Mouse (Mus musculus) layer of hippocampus, adult 2 months (tissue): ENCODE results near the gene Hsd17b6. TPM values are rescaled to one million over a fixed set of nuclear protein-coding genes. Genes with fewer than 3 reads are reported as not detected.

Source experiments
- DNase-seq, 2 experiments: peaks; one replicate each; pipeline ENCODE4 v3.0.0; 2022; ENCODE audit warnings: low spot score in 2 of 2
- H3K27ac ChIP-seq: fragments of 200-600 bp; 2 replicates; pipeline ENCODE4 v1.8.1; 2022
- H3K4me3 ChIP-seq: fragments of 200-600 bp; 2 replicates; pipeline ENCODE4 v1.8.1; 2022; ENCODE audit warnings: mild to moderate bottlenecking
- CTCF ChIP-seq: fragments of 200-600 bp; conservative IDR thresholded peaks from 2 replicates; pipeline ENCODE4 v1.8.1; 2022; ENCODE audit warnings: antibody characterized with exemption, mild to moderate bottlenecking, moderate library complexity
- total RNA-seq, 2 experiments: library from RNA; stranded (reverse); gene quantifications; 2 replicates each; pipeline ENCODE4 v1.2.3; 2021

Gene Hsd17b6
- total RNA-seq, 2 experiments from 2014 or later: not detected

GRCm38 (mm10) chr10:127985601-127986000 is 21.8 kb downstream of the Hsd17b6 start:
- peak overlapping the region; percentile 51; the same call in 1 of the 2 replicates for H3K27ac ChIP-seq
- TF ChIP-seq CTCF: no peak
- no peak overlapping the region for H3K4me3 ChIP-seq
- peak in 1 of 2 experiments; percentile 8 for DNase-seq

- peak in 1 of 2 experiments; percentile 2 for DNase-seq
- Histone ChIP-seq H3K4me3 (no peak overlapping the region), H3K27ac (peak overlapping the region; percentile 36; the same call in 1 of the 2 replicates)
- TF ChIP-seq CTCF: no peak
Observed at GRCm38 (mm10) chr10:127984650-127985049, 22.8 kb downstream of the Hsd17b6 start.

GRCm38 (mm10) chr10:127975503-127975902 is 31.9 kb downstream of the Hsd17b6 start:
- DNase-seq: no peak
- Histone ChIP-seq H3K27ac (no peak overlapping the region), H3K4me3 (no peak overlapping the region)
- TF ChIP-seq CTCF: no peak

- Histone ChIP-seq H3K27ac (no peak overlapping the region), H3K4me3 (no peak overlapping the region)
- DNase-seq: no peak
- TF ChIP-seq CTCF: no peak
Observed at GRCm38 (mm10) chr10:127974062-127974461, 33.3 kb downstream of the Hsd17b6 start.

GRCm38 (mm10) chr10:127971135-127971534 is 36.3 kb downstream of the Hsd17b6 start:
- no peak; the same call in 1 of the 2 replicates for TF ChIP-seq CTCF
- Histone ChIP-seq H3K4me3 (no peak overlapping the region), H3K27ac (no peak overlapping the region)
- no peak for DNase-seq

- Histone ChIP-seq H3K4me3 (no peak overlapping the region), H3K27ac (no peak overlapping the region)
- TF ChIP-seq CTCF: no peak
- no peak for DNase-seq
Observed at GRCm38 (mm10) chr10:127970359-127970831, 37.0 kb downstream of the Hsd17b6 start.

- H3K4me3 ChIP-seq: no peak overlapping the region
- no peak for DNase-seq
- no peak for TF ChIP-seq CTCF
- no peak overlapping the region for H3K27ac ChIP-seq
Observed at GRCm38 (mm10) chr10:127969820-127970219, 37.6 kb downstream of the Hsd17b6 start.

GRCm38 (mm10) chr10:127966506-127966905 is 40.9 kb downstream of the Hsd17b6 start:
- no peak for TF ChIP-seq CTCF
- Histone ChIP-seq H3K4me3 (no peak overlapping the region), H3K27ac (no peak overlapping the region)
- no peak for DNase-seq

- TF ChIP-seq CTCF: no peak
- no peak for DNase-seq
- Histone ChIP-seq H3K27ac (no peak overlapping the region), H3K4me3 (no peak overlapping the region)
Observed at GRCm38 (mm10) chr10:127964004-127964403, 43.4 kb downstream of the Hsd17b6 start.

- DNase-seq: no peak
- no peak for TF ChIP-seq CTCF
- Histone ChIP-seq H3K27ac (no peak overlapping the region), H3K4me3 (no peak overlapping the region)
Observed at GRCm38 (mm10) chr10:127962451-127962850, 45.0 kb downstream of the Hsd17b6 start.

GRCm38 (mm10) chr10:127959161-127959679 is 48.2 kb downstream of the Hsd17b6 start:
- no peak for DNase-seq
- no peak for TF ChIP-seq CTCF
- no peak overlapping the region for H3K27ac ChIP-seq
- H3K4me3 ChIP-seq: no peak overlapping the region

- peak; percentile 55 to 82 for DNase-seq
- no peak overlapping the region for H3K27ac ChIP-seq
- TF ChIP-seq CTCF: peak; percentile 92
- no peak overlapping the region for H3K4me3 ChIP-seq
Observed at GRCm38 (mm10) chr10:127956168-127956816, 51.1 kb downstream of the Hsd17b6 start.

GRCm38 (mm10) chr10:127955034-127955433 is 52.4 kb downstream of the Hsd17b6 start:
- no peak overlapping the region for H3K27ac ChIP-seq
- TF ChIP-seq CTCF: no peak
- H3K4me3 ChIP-seq: no peak overlapping the region
- DNase-seq: no peak

- Histone ChIP-seq H3K4me3 (no peak overlapping the region), H3K27ac (no peak overlapping the region)
- no peak for TF ChIP-seq CTCF
- no peak for DNase-seq
Observed at GRCm38 (mm10) chr10:127951821-127952220, 55.6 kb downstream of the Hsd17b6 start.
